Comparison of ENCODE assay signal across 15 mouse cellular contexts in the genomic region with DNA sequence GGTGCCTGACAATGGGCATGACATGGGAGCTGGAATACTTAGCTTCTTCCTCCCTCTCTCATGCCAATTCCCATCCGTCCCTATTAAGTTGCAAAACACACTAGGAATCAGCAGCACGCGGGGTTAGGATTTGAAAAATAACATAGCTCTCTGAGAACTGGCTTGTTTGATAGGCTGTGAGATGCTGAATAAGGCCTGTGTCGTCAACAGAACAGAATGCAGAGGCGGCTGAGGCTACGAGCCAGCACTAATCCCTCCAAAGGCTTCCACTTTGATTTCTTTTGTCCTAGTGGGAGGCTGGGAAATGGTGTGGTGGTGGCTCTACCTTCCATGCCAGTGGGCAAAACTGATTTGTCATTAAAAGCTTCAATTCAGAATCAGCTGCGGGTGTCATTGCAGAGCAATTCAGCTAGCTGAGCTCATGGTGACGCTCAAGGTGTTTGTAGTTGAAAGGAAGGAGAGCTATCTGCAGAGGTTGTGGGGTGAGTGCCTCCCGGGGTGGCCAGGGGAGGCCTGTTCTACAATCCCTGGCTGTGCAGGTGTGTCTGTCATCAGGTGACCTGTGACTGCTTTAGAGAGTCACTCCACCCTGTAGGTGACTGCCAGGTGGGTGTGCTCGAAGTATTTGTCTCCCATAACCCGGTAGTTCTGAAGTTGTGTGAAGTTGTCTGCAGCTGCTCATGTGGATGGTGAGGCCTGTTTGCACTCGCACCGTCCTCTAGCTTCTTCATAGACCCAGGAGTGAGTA. TPM values are rescaled to one million over a fixed set of nuclear protein-coding genes. Genes with fewer than 3 reads are reported as not detected.
DNase-seq lines count a peak whose midpoint lies in the region; ATAC-seq lines count a peak whose summit lies in the region.
"Had no signal": no experiment of that assay in that cellular context is flagged by ENCODE, and none has a peak within 500 bp of the region (broad histone marks: within the 10 kb centered on the region; RNA-seq: fewer than 3 reads in every experiment).

No protein-coding gene starts in this region.

- H3K4me1 ChIP-seq in forebrain, embryonic 12.5 days = peaks cover 15% of the 10 kb centered on the region
- H3K4me1 ChIP-seq in forebrain, embryonic 15.5 days = peaks cover 12% of the 10 kb centered on the region
- peaks cover 24% of the 10 kb centered on the region for H3K4me1 ChIP-seq in midbrain, embryonic 10.5 days
- H3K4me1 ChIP-seq in midbrain, embryonic 16.5 days (ENCODE audit: control insufficient read depth, insufficient read depth, low read length) = peaks cover 4% of the 10 kb centered on the region; the same call in 1 of the 2 replicates
- H3K4me1 ChIP-seq in lung, embryonic 15.5 days = 0 out of 2 replicates have a peak, but pooled peaks cover 11% of the 10 kb centered on the region

- H3K4me3 ChIP-seq in forebrain, embryonic 12.5 days (replicated peaks) = no peak overlapping the region
- H3K4me3 ChIP-seq in forebrain, embryonic 15.5 days = no peak overlapping the region
- no peak overlapping the region for H3K4me3 ChIP-seq in midbrain, embryonic 10.5 days
- no peak overlapping the region for H3K4me3 ChIP-seq in midbrain, embryonic 16.5 days (ENCODE audit: low read depth, low read length)
- H3K4me3 ChIP-seq in lung, embryonic 15.5 days = no peak overlapping the region
- H3K4me3 ChIP-seq: left cerebral cortex, adult 2 months; myocyte had no signal

- 33% methylated on average over 13 of the region's 13 CpGs for WGBS in forebrain, embryonic 12.5 days
- 29% methylated on average over 13 of the region's 13 CpGs for WGBS in forebrain, embryonic 15.5 days
- 40% methylated on average over 13 of the region's 13 CpGs for WGBS in midbrain, embryonic 10.5 days
- WGBS in midbrain, embryonic 16.5 days = 32% methylated on average over 13 of the region's 13 CpGs
- 52% methylated on average over 13 of the region's 13 CpGs for WGBS in lung, embryonic 15.5 days

- no peak overlapping the region for H3K9ac ChIP-seq in forebrain, embryonic 12.5 days
- H3K9ac ChIP-seq in forebrain, embryonic 15.5 days (replicated peaks) = no peak overlapping the region
- H3K9ac ChIP-seq in midbrain, embryonic 16.5 days (ENCODE audit: low read depth, low read length) = no peak overlapping the region
- no peak overlapping the region for H3K9ac ChIP-seq in lung, embryonic 15.5 days

- no peak overlapping the region for H3K4me2 ChIP-seq in forebrain, embryonic 12.5 days
- no peak overlapping the region for H3K4me2 ChIP-seq in forebrain, embryonic 15.5 days (replicated peaks)
- no peak overlapping the region for H3K4me2 ChIP-seq in midbrain, embryonic 16.5 days (ENCODE audit: low read length)
- H3K4me2 ChIP-seq in lung, embryonic 15.5 days = no peak overlapping the region
- H3K4me2 ChIP-seq: heart, embryonic 11.5 days; liver, embryonic 11.5 days had no signal

- no peak for ATAC-seq in forebrain, embryonic 12.5 days (ENCODE audit: low FRiP score)
- no peak for ATAC-seq in forebrain, embryonic 15.5 days (replicated peaks)
- ATAC-seq in midbrain, embryonic 16.5 days = no peak
- ATAC-seq in lung, embryonic 15.5 days (ENCODE audit: borderline replicate concordance, extremely low read depth, low FRiP score, low TSS enrichment) = no peak

- H3K36me3 ChIP-seq in forebrain, embryonic 12.5 days (replicated peaks) = no peaks in the 10 kb centered on the region
- no peaks in the 10 kb centered on the region for H3K36me3 ChIP-seq in forebrain, embryonic 15.5 days
- no peaks in the 10 kb centered on the region for H3K36me3 ChIP-seq in midbrain, embryonic 10.5 days
- H3K36me3 ChIP-seq in midbrain, embryonic 16.5 days (ENCODE audit: control insufficient read depth, insufficient read depth, low read length) = no peaks in the 10 kb centered on the region
- no peaks in the 10 kb centered on the region for H3K36me3 ChIP-seq in lung, embryonic 15.5 days

- no peaks in the 10 kb centered on the region for H3K9me3 ChIP-seq in forebrain, embryonic 12.5 days
- H3K9me3 ChIP-seq in forebrain, embryonic 15.5 days = no peaks in the 10 kb centered on the region
- no peaks in the 10 kb centered on the region for H3K9me3 ChIP-seq in midbrain, embryonic 10.5 days (replicated peaks)
- H3K9me3 ChIP-seq in midbrain, embryonic 16.5 days (replicated peaks; ENCODE audit: control insufficient read depth, low read length, poor library complexity, severe bottlenecking) = no peaks in the 10 kb centered on the region
- no peaks in the 10 kb centered on the region for H3K9me3 ChIP-seq in lung, embryonic 15.5 days

- peak; percentile 30 for DNase-seq in midbrain, embryonic 10.5 days (ENCODE audit: low spot score)
- DNase-seq in telencephalon, adult 2 months (ENCODE audit: low read depth, low spot score) = peak; percentile 23
- DNase-seq in embryo, embryonic 9.5 days (ENCODE audit: extremely low spot score) = no peak
- no peak for DNase-seq in cerebellum, adult 18-20 months
- DNase-seq: embryo, embryonic 11 days; kidney, adult 18-20 months; right cerebral cortex, adult 18-20 months had no signal

- H3K27me3 ChIP-seq in forebrain, embryonic 12.5 days = no peaks in the 10 kb centered on the region
- H3K27me3 ChIP-seq in forebrain, embryonic 15.5 days = no peaks in the 10 kb centered on the region
- peaks cover 5% of the 10 kb centered on the region; the same call in 1 of the 2 replicates for H3K27me3 ChIP-seq in midbrain, embryonic 10.5 days (ENCODE audit: low read depth, poor library complexity, severe bottlenecking)
- no peaks in the 10 kb centered on the region for H3K27me3 ChIP-seq in midbrain, embryonic 16.5 days (ENCODE audit: control insufficient read depth, insufficient read depth, low read depth, low read length)
- no peaks in the 10 kb centered on the region for H3K27me3 ChIP-seq in lung, embryonic 15.5 days

- peak overlapping the region; percentile 10; the same call in 1 of the 2 replicates for H3K27ac ChIP-seq in forebrain, embryonic 12.5 days
- no peak overlapping the region for H3K27ac ChIP-seq in forebrain, embryonic 15.5 days (replicated peaks)
- peak overlapping the region; percentile 78 for H3K27ac ChIP-seq in midbrain, embryonic 10.5 days (replicated peaks)
- no peak overlapping the region for H3K27ac ChIP-seq in midbrain, embryonic 16.5 days (ENCODE audit: low read length)
- 0 out of 2 replicates have a peak overlapping the region, but pooled peaks have one; percentile 8 for H3K27ac ChIP-seq in lung, embryonic 15.5 days
- H3K27ac ChIP-seq: left cerebral cortex, adult 2 months had no signal

RNA-seq across cellular contexts. Expression of a gene that starts 13.0 kb away (rescaled TPM):
- polyA plus RNA-seq in forebrain, embryonic 12.5 days (2016; fragmentation: Nextera tagmentation; extraction: Ambion mirVana) = 54.8 and 57.3 TPM in 2 replicates
- 53.5 and 56.5 TPM in 2 replicates for polyA plus RNA-seq in forebrain, embryonic 15.5 days (2015; fragmentation: Nextera tagmentation; extraction: Ambion mirVana)
- polyA plus RNA-seq in midbrain, embryonic 10.5 days (2016; fragmentation: Nextera tagmentation; extraction: Ambion mirVana) = 40.9 and 47.7 TPM in 2 replicates
- 61.1 and 66.3 TPM in 2 replicates for polyA plus RNA-seq in midbrain, embryonic 16.5 days (2015; fragmentation: Nextera tagmentation; extraction: Ambion mirVana)
- 23.4 and 25.3 TPM in 2 replicates for polyA plus RNA-seq in lung, embryonic 15.5 days (2015; fragmentation: Nextera tagmentation; extraction: Ambion mirVana)

RNA-seq across cellular contexts. Expression of a gene that starts 17.3 kb away (rescaled TPM):
- 172 and 182 TPM in 2 replicates for polyA plus RNA-seq in forebrain, embryonic 12.5 days (2016; fragmentation: Nextera tagmentation; extraction: Ambion mirVana)
- polyA plus RNA-seq in forebrain, embryonic 15.5 days (2015; fragmentation: Nextera tagmentation; extraction: Ambion mirVana) = 108 and 113 TPM in 2 replicates
- 180 and 203 TPM in 2 replicates for polyA plus RNA-seq in midbrain, embryonic 10.5 days (2016; fragmentation: Nextera tagmentation; extraction: Ambion mirVana)
- polyA plus RNA-seq in midbrain, embryonic 16.5 days (2015; fragmentation: Nextera tagmentation; extraction: Ambion mirVana) = 70.3 and 73.2 TPM in 2 replicates
- 158 and 164 TPM in 2 replicates for polyA plus RNA-seq in lung, embryonic 15.5 days (2015; fragmentation: Nextera tagmentation; extraction: Ambion mirVana)

Comparison
In these comparisons a context has a peak if more than half of its experiments do, and no peak if none do; other contexts are left out.
1. H3K27ac ChIP-seq: peak in forebrain, embryonic 12.5 days (single experiment), midbrain, embryonic 10.5 days (single experiment) and lung, embryonic 15.5 days (single experiment); none in forebrain, embryonic 15.5 days (single experiment) and midbrain, embryonic 16.5 days (single experiment).
2. DNase-seq: peak in midbrain, embryonic 10.5 days (single experiment) and telencephalon, adult 2 months (single experiment); none in embryo, embryonic 9.5 days (single experiment) and cerebellum, adult 18-20 months (0 of 2).